Mouse (Mus musculus) CH12.LX (cell line): ENCODE results near the gene Sirt3. TPM values are rescaled to one million over a fixed set of nuclear protein-coding genes. Genes with fewer than 3 reads are reported as not detected.

Experiments used
- DNase-seq: peaks from one replicate; pipeline ENCODE4 v3.0.0-alpha.2; 2013; ENCODE audit errors: extremely low read depth
- H3K27ac ChIP-seq: 2 replicates; pipeline ENCODE4 v1.5.1; 2012; ENCODE audit warnings: low read depth, mild to moderate bottlenecking, control low read depth, moderate library complexity; ENCODE audit not compliant: insufficient read depth
- H3K27me3 ChIP-seq: replicated peaks from 2 replicates; pipeline ENCODE3; 2012; ENCODE audit warnings: inconsistent platforms
- H3K36me3 ChIP-seq, 2 experiments: replicated peaks in 1 of 2; 2 replicates each; pipeline versions ENCODE3 to v1.6.1; 2012; ENCODE audit warnings: inconsistent platforms in 1 of 2, low read length in 1 of 2, mild to moderate bottlenecking in 1 of 2, mixed read lengths in 1 of 2, moderate library complexity in 1 of 2; ENCODE audit not compliant: control insufficient read depth in 1 of 2, insufficient read depth in 1 of 2
- H3K4me1 ChIP-seq, 2 experiments: 2 replicates each; pipeline ENCODE4 v1.6.1; 2012; ENCODE audit warnings: inconsistent platforms in 1 of 2, moderate library complexity in 1 of 2; ENCODE audit not compliant: insufficient read depth in 2 of 2, control insufficient read depth in 1 of 2
- H3K4me2 ChIP-seq: 2 replicates; pipeline ENCODE4 v1.6.1; 2012; ENCODE audit warnings: low read depth, mild to moderate bottlenecking, control low read depth; ENCODE audit not compliant: poor library complexity, insufficient read depth, severe bottlenecking
- H3K4me3 ChIP-seq, 3 experiments: fragments of 150-350 bp in 1 of 3; sonication (generic) in 1 of 3; replicated peaks in 1 of 3; 2 replicates each; pipeline versions ENCODE3 to v1.5.1; 2011 to 2012; ENCODE audit warnings: low read depth in 2 of 3, low read length in 2 of 3, mild to moderate bottlenecking in 2 of 3, moderate library complexity in 2 of 3, control low read depth in 1 of 3, improper control_type of control experiment in 1 of 3, inconsistent platforms in 1 of 3, mixed read lengths in 1 of 3; ENCODE audit not compliant: poor library complexity in 1 of 3
- H3K79me2 ChIP-seq: replicated peaks from 2 replicates; pipeline ENCODE4 v1.6.1; 2012; ENCODE audit warnings: mild to moderate bottlenecking, moderate library complexity; ENCODE audit not compliant: control insufficient read depth, poor library complexity, insufficient read depth, severe bottlenecking; ENCODE audit errors: extremely low read depth
- H3K9ac ChIP-seq: 2 replicates; pipeline ENCODE4 v1.6.1; 2012; ENCODE audit warnings: low read depth, mild to moderate bottlenecking, control low read depth, moderate library complexity; ENCODE audit not compliant: insufficient read depth
- H3K9me3 ChIP-seq: replicated peaks from 2 replicates; pipeline ENCODE3; 2012; ENCODE audit warnings: low read length, inconsistent platforms, mixed read lengths
- BHLHE40 ChIP-seq: IDR thresholded peaks from 2 replicates; pipeline ENCODE4 v1.6.1; 2011; ENCODE audit warnings: mild to moderate bottlenecking, low read depth, low read length, improper control_type of control experiment
- CHD1 ChIP-seq: IDR thresholded peaks from 2 replicates; pipeline ENCODE4 v1.6.1; 2012; ENCODE audit warnings: low read depth, low read length, improper control_type of control experiment, inconsistent platforms
- E2F4 ChIP-seq: IDR thresholded peaks from 2 replicates; pipeline ENCODE4 v1.6.1; 2011; ENCODE audit warnings: low read depth, low read length, improper control_type of control experiment; ENCODE audit not compliant: insufficient replicate concordance
- ELF1 ChIP-seq: IDR thresholded peaks from 2 replicates; pipeline ENCODE4 v1.6.1; 2014; ENCODE audit warnings: low read depth, mild to moderate bottlenecking, inconsistent platforms, low read length, improper control_type of control experiment
- ETS1 ChIP-seq: conservative IDR thresholded peaks from 2 replicates; pipeline ENCODE4 v1.6.1; 2012; ENCODE audit warnings: low read depth, mild to moderate bottlenecking, inconsistent platforms, low read length, improper control_type of control experiment, moderate library complexity
- HCFC1 ChIP-seq: IDR thresholded peaks from 2 replicates; pipeline ENCODE4 v1.6.1; 2012; ENCODE audit warnings: low read depth, mild to moderate bottlenecking, inconsistent platforms, low read length, improper control_type of control experiment
- KAT2A ChIP-seq: IDR thresholded peaks from 2 replicates; pipeline ENCODE4 v1.6.1; 2012; ENCODE audit warnings: low read length, improper control_type of control experiment, inconsistent platforms; ENCODE audit not compliant: insufficient replicate concordance
- MAFK ChIP-seq: IDR thresholded peaks from 2 replicates; pipeline ENCODE4 v1.6.1; 2011; ENCODE audit warnings: low read length, improper control_type of control experiment; ENCODE audit not compliant: insufficient replicate concordance
- MAX ChIP-seq: IDR thresholded peaks from 2 replicates; pipeline ENCODE4 v1.6.1; 2011; ENCODE audit warnings: low read length, improper control_type of control experiment
- MEF2A ChIP-seq: IDR thresholded peaks from 2 replicates; pipeline ENCODE4 v1.6.1; 2014; ENCODE audit warnings: low read depth, mild to moderate bottlenecking, inconsistent platforms, low read length, improper control_type of control experiment, borderline replicate concordance
- POLR2A ChIP-seq: IDR thresholded peaks from 2 replicates; pipeline ENCODE4 v1.6.1; 2011; ENCODE audit warnings: low read depth, mild to moderate bottlenecking, improper control_type of control experiment, low read length
- POLR2AphosphoS2 ChIP-seq: IDR thresholded peaks from 2 replicates; pipeline ENCODE4 v1.6.1; 2011; ENCODE audit warnings: low read depth, low read length, improper control_type of control experiment
- SMC3 ChIP-seq: IDR thresholded peaks from 2 replicates; pipeline ENCODE4 v1.6.1; 2011; ENCODE audit warnings: low read depth, low read length, improper control_type of control experiment
- TCF12 ChIP-seq: IDR thresholded peaks from 2 replicates; pipeline ENCODE4 v1.6.1; 2014; ENCODE audit warnings: low read depth, mild to moderate bottlenecking, inconsistent platforms, low read length, improper control_type of control experiment
- USF2 ChIP-seq: conservative IDR thresholded peaks from 2 replicates; pipeline ENCODE4 v1.6.1; 2011; ENCODE audit warnings: low read depth, low read length, improper control_type of control experiment
- ZMIZ1 ChIP-seq: IDR thresholded peaks from 2 replicates; pipeline ENCODE4 v1.6.1; 2012; ENCODE audit warnings: low read depth, mild to moderate bottlenecking, inconsistent platforms, low read length, improper control_type of control experiment
- dilution Hi-C: fragments of 300-500 bp; cut with MboI; formaldehyde crosslinking; loops from 2 replicates; pipeline ENCODE4 v1.14.3; 2020; ENCODE audit warnings: low sequenced_read_pairs; ENCODE audit not compliant: extremely low pct_unique_long_range_greater_than_20kb, extremely low pct_ligation_motif_present
- in situ Hi-C: fragments of 300-500 bp; cut with MboI; formaldehyde crosslinking; loops from 3 replicates; pipeline ENCODE4 v1.14.3; 2019; ENCODE audit warnings: low sequenced_read_pairs, low pct_ligation_motif_present, low pct_unique_long_range_greater_than_20kb, mixed read lengths
- polyA plus RNA-seq: library from polyadenylated mRNA; unstranded; fragments of >175 nt; gene quantifications from 2 replicates; pipeline ENCODE4 v1.2.1, GENCODE M21; 2012; ENCODE audit warnings: low read depth; ENCODE audit not compliant: insufficient read length
- total RNA-seq, 2 experiments: library from RNA; depleted of rRNA; stranded (reverse); fragments of 300-350 nt in 1 of 2; fragments of >200 nt in 1 of 2; gene quantifications; 2 replicates each; pipeline ENCODE4 v1.2.3; 2012 to 2014

Gene Sirt3
- total and polyA plus RNA-seq, 3 experiments = 12.6 to 23.7 (median 16.6) TPM

GRCm38 (mm10) chr7:140880419-140880818 lies 1.7 kb downstream of the Sirt3 start:
- Histone ChIP-seq H3K4me3 (no peak overlapping the region), H3K79me2 (peaks cover 27% of the 10 kb centered on the region), H3K27ac (no peak overlapping the region), H3K27me3 (no peaks in the 10 kb centered on the region), H3K9ac (peak overlapping the region; percentile 20), H3K36me3 (peaks cover 13 to 45% of the 10 kb centered on the region in 2 experiments), H3K9me3 (no peaks in the 10 kb centered on the region), H3K4me2 (peak overlapping the region; percentile 48; the same call in 1 of the 2 replicates), H3K4me1 (peaks cover 20 to 61% of the 10 kb centered on the region in 2 experiments)
- dilution Hi-C loops (no loop called here), in situ Hi-C loops (no loop called here)
- no peak for DNase-seq
- TF ChIP-seq MEF2A (no peak), TCF12 (no peak), POLR2A (no peak), ELF1 (no peak), MAFK (no peak), CHD1 (no peak), SMC3 (no peak), ZMIZ1 (no peak)

- Histone ChIP-seq H3K9ac (no peak overlapping the region), H3K4me3 (no peak overlapping the region), H3K4me1 (peaks cover 24 to 68% of the 10 kb centered on the region in 2 experiments), H3K4me2 (no peak overlapping the region), H3K79me2 (peaks cover 22% of the 10 kb centered on the region), H3K27me3 (no peaks in the 10 kb centered on the region), H3K27ac (no peak overlapping the region), H3K36me3 (peaks cover 20 to 46% of the 10 kb centered on the region in 2 experiments), H3K9me3 (no peaks in the 10 kb centered on the region)
- dilution Hi-C loops = no loop called here
- TF ChIP-seq USF2 (no peak), BHLHE40 (no peak), ETS1 (no peak), MEF2A (no peak), KAT2A (no peak), POLR2AphosphoS2 (no peak), HCFC1 (no peak), E2F4 (no peak), MAX (no peak)
- in situ Hi-C loops = no loop called here
- DNase-seq = no peak
Observed at GRCm38 (mm10) chr7:140879355-140879754, 2.8 kb downstream of the Sirt3 start.
